Mouse (Mus musculus) liver, postnatal 0 days (tissue): ENCODE results near the gene Ufsp2. TPM values are rescaled to one million over a fixed set of nuclear protein-coding genes. Genes with fewer than 3 reads are reported as not detected.

Source experiments
- ATAC-seq: fragments of 200-750 bp; cut with Nextera tagmentation; 2 replicates; pipeline ENCODE4 v1.8.0; 2017; ENCODE audit warnings: mild to moderate bottlenecking, moderate library complexity
- DNase-seq: peaks from one replicate; pipeline ENCODE4 v3.0.0-alpha.2; 2016
- H3K27ac ChIP-seq: fragments of 300-500 bp; sonication (generic); 2 replicates; pipeline ENCODE4 v1.5.1; 2014; ENCODE audit warnings: antibody characterized with exemption, moderate library complexity, mild to moderate bottlenecking, low read depth
- H3K27me3 ChIP-seq: fragments of 300-500 bp; sonication (generic); 2 replicates; pipeline ENCODE4 v1.6.1; 2014; ENCODE audit warnings: low read length, control low read depth, mixed read lengths; ENCODE audit not compliant: insufficient read depth
- H3K36me3 ChIP-seq: fragments of 300-500 bp; sonication (generic); replicated peaks from 2 replicates; pipeline ENCODE4 v1.6.1; 2014; ENCODE audit warnings: mild to moderate bottlenecking, control low read depth, low read length, moderate library complexity, mixed read lengths; ENCODE audit not compliant: insufficient read depth
- H3K4me1 ChIP-seq: fragments of 300-500 bp; sonication (generic); 2 replicates; pipeline ENCODE4 v1.6.1; 2014; ENCODE audit warnings: antibody characterized with exemption, mild to moderate bottlenecking, control low read depth; ENCODE audit not compliant: insufficient read depth
- H3K4me2 ChIP-seq: fragments of 300-500 bp; sonication (generic); 2 replicates; pipeline ENCODE4 v1.6.1; 2014; ENCODE audit warnings: low read depth, mild to moderate bottlenecking, low read length, moderate library complexity, mixed read lengths
- H3K4me3 ChIP-seq: fragments of 300-500 bp; sonication (generic); 2 replicates; pipeline ENCODE4 v1.5.1; 2014; ENCODE audit warnings: low read depth, low read length
- H3K9ac ChIP-seq: fragments of 300-500 bp; sonication (generic); replicated peaks from 2 replicates; pipeline ENCODE4 v1.6.1; 2014; ENCODE audit warnings: mild to moderate bottlenecking, moderate library complexity
- H3K9me3 ChIP-seq: fragments of 300-500 bp; sonication (generic); 2 replicates; pipeline ENCODE4 v1.6.1; 2016; ENCODE audit warnings: mild to moderate bottlenecking, control low read depth, low read length, mixed read lengths
- CTCF ChIP-seq: sonication (generic); IDR thresholded peaks from 2 replicates; pipeline ENCODE4 v1.5.1; 2016; ENCODE audit warnings: antibody characterized with exemption, low read depth
- EP300 ChIP-seq: IDR thresholded peaks from 2 replicates; pipeline ENCODE4 v1.6.1; 2016; ENCODE audit warnings: antibody characterized with exemption, low read depth, mild to moderate bottlenecking
- WGBS: fragments of 180-500 bp; shearing (Covaris S2); extraction: QIAGEN DNeasy Blood & Tissue Kit; methylation state at CpG from one replicate; pipeline ENCODE4 v1.1.7; 2014; ENCODE audit not compliant: insufficient replicate concordance; 5-methylcytosine and 5-hydroxymethylcytosine counted together
- polyA plus RNA-seq: library from polyadenylated mRNA; unstranded; fragments of >200 nt; fragmentation: Nextera tagmentation; extraction: Ambion mirVana; gene quantifications from 2 replicates; pipeline ENCODE4 v1.2.1, GENCODE M21; 2015

Gene Ufsp2
- polyA plus RNA-seq, 1 experiment from 2014 or later, result 50.2 TPM

- DNase-seq (no peak), ATAC-seq (no peak)
- Histone ChIP-seq H3K36me3 (peaks cover 13% of the 10 kb centered on the region), H3K4me2 (no peak overlapping the region), H3K27me3 (no peaks in the 10 kb centered on the region), H3K9me3 (no peaks in the 10 kb centered on the region), H3K4me1 (no peaks in the 10 kb centered on the region), H3K9ac (no peak overlapping the region), H3K27ac (no peak overlapping the region), H3K4me3 (no peak overlapping the region)
- WGBS, result 75% methylated on average over 1 of the region's 1 CpGs
- TF ChIP-seq EP300, result no peak
- no peak for TF ChIP-seq CTCF
These were observed 64.3 kb downstream of the Ufsp2 start for GRCm38 (mm10) chr8:46039666-46040065.

- Histone ChIP-seq H3K4me2 (no peak overlapping the region), H3K36me3 (peaks cover 17% of the 10 kb centered on the region), H3K4me3 (no peak overlapping the region), H3K9me3 (no peaks in the 10 kb centered on the region), H3K27ac (no peak overlapping the region), H3K27me3 (no peaks in the 10 kb centered on the region), H3K9ac (no peak overlapping the region), H3K4me1 (no peaks in the 10 kb centered on the region)
- WGBS, result 78% methylated on average over 13 of the region's 13 CpGs
- TF ChIP-seq EP300 (no peak), CTCF (no peak)
- no peak for ATAC-seq
- DNase-seq, result no peak
These were observed 64.9 kb downstream of the Ufsp2 start for GRCm38 (mm10) chr8:46040260-46040659.

Other genes starting within 250 kb of the Ufsp2 start
- 2.1 and 4.0 TPM in 2 replicates for gene Pdlim3, start 90.1 kb upstream of the Ufsp2 start, polyA plus RNA-seq
- not detected in 2 replicates for gene Ccdc110, start 40.9 kb upstream of the Ufsp2 start, polyA plus RNA-seq
- 0.50 and 0.62 TPM in 2 replicates for gene 1700029J07Rik, start 276 bp upstream of the Ufsp2 start, polyA plus RNA-seq
- not detected in 2 replicates for gene Lrp2bp, start 23.8 kb downstream of the Ufsp2 start, polyA plus RNA-seq
- 3.0 and 9.1 TPM in 2 replicates for gene Ankrd37, start 30.2 kb downstream of the Ufsp2 start, polyA plus RNA-seq
- gene Cfap97, start 176.2 kb downstream of the Ufsp2 start, polyA plus RNA-seq, result 8.4 and 9.2 TPM in 2 replicates
- 3.7 and 4.2 TPM in 2 replicates for gene Snx25, start 176.6 kb downstream of the Ufsp2 start, polyA plus RNA-seq
- gene Slc25a4, start 235.8 kb downstream of the Ufsp2 start, polyA plus RNA-seq, result 448 and 459 TPM in 2 replicates